Mouse (Mus musculus) Muller cell, postnatal 12 days (primary cell): ENCODE measurements at regions not wholly inside any gene's neighbourhood (a gene's known extent, or its start where the extent isn't known, plus 50 kb on each side); places are given as distances from the start of the nearest gene placed in this dataset.
A peak's percentile ranks its signal among the peaks of the same experiment; 100 is the strongest.

Experiments used
- DNase-seq: peaks from one replicate; pipeline ENCODE4 v3.0.0-alpha.2; 2015; ENCODE audit errors: inconsistent ontology term

- peak; percentile 85 for DNase-seq
Observed at GRCm38 (mm10) chr4:106228534-106228933, 87.5 kb upstream of the Usp24 start.

DNA sequence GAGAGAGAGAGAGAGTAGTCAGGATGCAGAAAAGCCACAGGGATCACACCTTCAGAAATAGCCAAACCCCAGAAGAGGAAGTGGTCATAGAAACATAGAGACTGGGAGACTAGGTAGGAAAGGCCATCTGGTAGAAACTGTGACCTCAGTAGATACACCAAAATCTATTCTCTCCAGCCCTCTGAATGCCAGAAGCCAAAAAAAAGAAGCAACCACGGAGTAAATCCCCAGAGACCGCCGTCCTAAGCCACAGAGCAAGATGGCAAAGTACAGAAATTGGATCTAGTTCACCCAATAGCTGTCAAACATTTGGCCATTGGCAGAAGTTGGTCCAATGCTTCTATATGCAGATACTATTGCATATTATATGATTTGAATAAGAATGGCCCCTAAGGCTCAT is 86.5 kb upstream of the Usp24 start:
- no peak for DNase-seq

GRCm38 (mm10) chr4:106232499-106232970 is 83.5 kb upstream of the Usp24 start:
- DNase-seq = peak; percentile 83

DNA sequence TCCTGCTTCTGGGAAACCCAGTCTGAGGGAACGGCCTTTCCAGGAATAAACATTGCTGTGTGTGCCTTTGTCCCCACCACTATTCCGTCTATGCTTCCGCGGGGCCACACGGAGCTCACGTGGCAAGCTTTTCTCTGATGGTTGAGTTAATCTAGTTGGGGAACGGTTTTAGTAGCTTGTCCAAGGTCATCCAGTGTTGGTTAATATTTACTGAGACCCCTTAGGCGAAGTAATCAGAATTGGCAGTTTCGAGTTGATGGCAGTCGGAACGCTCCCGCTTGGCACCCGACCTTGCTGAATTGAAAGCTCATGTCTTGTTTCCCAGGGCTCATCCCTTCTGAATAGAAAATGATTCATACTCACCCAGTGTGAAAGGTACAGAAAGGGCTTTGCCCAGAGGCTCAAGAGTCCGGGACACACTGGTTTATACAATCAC is 71.6 kb upstream of the Usp24 start:
- DNase-seq = peak; percentile 77

GRCm38 (mm10) chr4:106244826-106245510 is 71.0 kb upstream of the Usp24 start:
- no peak for DNase-seq

GRCm38 (mm10) chr4:106246695-106247094 is 69.3 kb upstream of the Usp24 start:
- no peak for DNase-seq

DNA sequence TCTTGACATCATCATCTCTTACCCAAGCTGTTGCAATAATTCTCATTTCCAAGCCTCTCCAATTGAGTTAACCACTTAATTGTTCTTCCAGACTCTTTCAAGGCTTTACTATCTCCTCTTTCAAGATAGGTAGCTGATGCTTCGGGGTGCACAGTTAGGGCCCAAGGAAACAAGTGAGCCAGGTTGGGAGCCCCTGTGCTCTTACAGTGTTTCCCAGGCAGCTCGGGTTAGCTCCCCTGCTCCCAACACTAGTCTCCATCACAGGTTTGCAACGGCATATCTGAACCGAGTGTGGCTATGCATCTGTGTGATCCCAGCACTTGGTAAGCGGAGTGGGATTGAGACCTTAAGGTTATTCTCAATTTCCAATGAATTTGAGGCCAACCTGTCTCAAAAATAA is 68.6 kb upstream of the Usp24 start:
- no peak for DNase-seq

- DNase-seq = no peak
Observed at GRCm38 (mm10) chr4:106248272-106248671, 67.7 kb upstream of the Usp24 start.

DNA sequence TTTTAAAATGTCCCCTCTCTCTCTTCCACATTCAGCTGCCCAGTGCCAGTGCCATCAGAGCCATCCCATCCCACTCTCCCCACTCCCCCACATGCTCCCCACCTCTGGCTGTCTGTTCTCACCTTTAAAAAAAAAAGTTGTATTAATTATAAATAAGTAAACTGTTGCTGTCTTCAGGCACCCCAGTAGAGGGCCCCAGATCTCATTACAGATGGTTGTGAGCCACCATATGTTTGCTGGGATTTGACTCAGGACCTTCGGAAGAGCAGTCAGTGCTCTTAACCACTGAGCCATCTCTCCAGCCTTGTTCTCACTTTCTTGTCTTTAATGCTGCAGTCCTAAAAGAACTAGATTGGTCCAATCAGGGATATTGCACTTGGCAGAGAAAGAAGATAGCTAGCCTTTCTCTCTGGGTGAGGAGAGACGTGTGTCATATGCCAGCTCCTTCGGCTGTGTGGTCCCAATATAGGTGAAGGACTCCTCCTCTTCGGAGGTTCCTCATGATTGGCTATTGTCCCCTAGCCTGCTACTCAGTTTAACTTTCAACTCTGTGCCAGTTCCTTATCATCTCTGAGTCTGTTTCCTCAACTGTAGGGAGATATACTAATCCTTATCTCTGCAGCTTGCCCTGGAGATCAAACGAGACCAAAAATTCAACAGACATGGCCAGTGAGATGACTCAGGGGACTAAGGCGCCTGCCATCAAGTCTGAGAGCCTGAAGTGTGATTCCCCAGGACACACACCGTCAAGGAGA is 66.8 kb upstream of the Usp24 start:
- no peak for DNase-seq

GRCm38 (mm10) chr4:106250048-106250447 is 66.0 kb upstream of the Usp24 start:
- DNase-seq = no peak

GRCm38 (mm10) chr4:106251430-106251829 is 64.6 kb upstream of the Usp24 start:
- no peak for DNase-seq

DNA sequence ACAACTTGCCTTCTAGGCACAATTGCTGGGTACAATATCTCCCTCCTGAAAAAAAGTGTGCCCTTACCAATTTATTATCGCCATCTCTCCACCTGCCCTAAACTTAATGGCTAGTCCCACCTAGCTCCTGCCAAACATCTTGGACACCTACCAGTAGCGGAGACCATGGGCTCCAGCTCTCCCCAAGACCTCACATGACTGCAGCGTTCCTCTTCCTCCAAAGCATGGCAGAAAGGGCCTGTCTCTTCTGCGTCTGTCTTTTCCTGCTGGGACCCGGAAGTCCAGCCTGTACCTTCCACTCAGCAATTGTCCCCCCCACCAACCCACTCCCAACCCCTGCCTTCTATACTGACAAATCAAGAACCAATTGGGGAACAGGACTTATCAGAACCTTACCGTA is 63.1 kb upstream of the Usp24 start:
- no peak for DNase-seq

GRCm38 (mm10) chr4:106254761-106255475 is 61.1 kb upstream of the Usp24 start:
- DNase-seq = no peak

DNA sequence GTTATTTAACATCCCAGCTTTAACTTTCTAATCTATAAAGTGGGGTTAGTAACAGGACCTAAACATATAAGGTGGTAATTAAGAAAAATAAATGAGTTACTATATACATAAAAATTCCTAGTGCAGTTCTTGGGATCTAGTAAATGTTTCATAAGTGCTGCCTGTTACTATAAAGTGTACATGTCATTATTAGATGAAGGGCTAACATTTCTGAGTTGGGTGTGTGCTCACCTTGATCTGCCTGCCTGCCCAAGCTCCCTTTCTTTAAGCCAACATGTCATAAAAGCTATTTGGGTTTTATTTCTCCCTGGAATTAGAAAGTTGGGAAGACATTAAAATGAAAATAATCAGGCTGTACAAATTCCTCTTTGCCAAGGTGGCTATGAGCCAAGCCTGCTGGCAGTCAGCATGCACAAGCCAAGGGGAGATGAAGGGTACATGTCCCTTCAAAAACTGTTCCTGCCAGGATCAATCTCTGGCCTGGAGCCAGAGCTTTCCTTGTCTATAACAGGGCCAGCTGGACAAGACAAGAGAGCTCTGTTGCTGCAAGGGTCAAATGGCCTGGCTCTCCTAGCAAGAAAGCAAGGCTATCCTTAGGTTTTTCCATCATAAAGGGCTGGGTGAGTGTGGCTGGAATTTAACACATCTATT is 59.9 kb upstream of the Usp24 start:
- DNase-seq = peak; percentile 78

DNA sequence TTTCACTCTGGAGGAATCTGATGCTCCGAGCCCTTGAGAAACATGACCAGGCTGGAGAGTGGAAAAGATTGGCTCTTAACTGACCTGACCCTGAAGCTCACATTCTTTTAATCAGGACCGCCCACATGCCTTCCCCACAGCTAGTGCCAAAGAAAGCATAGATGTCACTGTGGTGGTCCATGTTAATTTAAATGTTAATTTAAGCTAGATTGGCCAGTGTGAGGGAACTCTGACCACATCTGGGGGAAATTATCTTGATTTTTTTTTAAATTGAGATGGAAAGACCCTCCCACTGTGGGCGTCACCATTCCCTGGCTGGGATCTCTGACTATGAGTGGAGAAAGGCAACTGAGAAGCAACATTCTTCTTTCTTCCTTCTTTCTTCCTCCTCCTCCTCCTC is 54.6 kb upstream of the Usp24 start:
- DNase-seq = no peak

- DNase-seq = no peak
Observed at GRCm38 (mm10) chr4:106261901-106262560, 54.0 kb upstream of the Usp24 start.

DNA sequence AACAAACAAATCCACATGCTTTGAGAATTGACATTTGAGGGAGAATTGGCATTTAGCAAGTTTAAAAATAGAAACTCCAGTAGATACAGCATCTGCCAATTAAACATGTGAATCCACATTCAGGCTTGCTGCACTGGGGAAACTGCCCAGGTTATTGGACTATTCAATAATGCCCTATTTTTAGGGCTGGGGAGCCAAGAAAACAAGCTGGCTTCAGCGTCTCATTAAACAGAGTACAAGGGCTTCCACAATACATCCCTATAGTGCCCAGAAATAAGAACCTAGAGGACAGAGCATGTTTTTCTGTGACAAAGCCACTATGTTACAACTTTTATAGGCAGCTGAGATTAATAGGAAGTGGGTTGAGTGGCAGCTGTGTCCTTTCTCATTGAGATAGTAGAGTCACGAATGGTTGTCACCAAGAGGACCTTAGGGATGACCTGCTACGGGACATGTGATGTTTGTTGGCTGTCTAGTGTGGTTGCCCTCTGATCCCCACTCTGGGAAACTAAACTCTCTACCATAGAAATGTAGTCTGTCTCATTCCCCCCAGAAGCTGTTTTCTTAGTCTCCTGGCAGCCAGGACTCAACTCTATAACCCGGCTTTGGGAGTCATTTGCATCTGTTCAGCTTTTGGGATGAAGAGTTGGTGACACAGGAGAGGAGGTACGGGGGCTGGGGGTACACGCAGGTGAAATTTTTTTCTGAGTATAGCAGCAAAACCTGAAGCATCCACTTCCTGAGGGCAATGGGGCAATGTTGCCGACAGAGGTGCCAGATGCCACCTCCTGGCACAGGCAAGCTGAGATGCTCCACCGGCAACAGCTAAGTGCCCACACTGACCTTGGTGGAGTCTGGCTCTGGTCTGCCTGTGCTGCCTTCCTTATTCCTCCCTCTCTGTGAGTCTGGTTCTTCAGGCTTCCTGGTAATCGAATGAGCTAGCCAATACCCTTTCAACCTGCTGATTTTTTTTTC is 53.0 kb upstream of the Usp24 start:
- DNase-seq = peak; percentile 20
